Mouse (Mus musculus) hindbrain, embryonic 11.5 days (tissue): ENCODE measurements at regions not wholly inside any gene's neighbourhood (a gene's known extent, or its start where the extent isn't known, plus 50 kb on each side); places are given as distances from the start of the nearest gene placed in this dataset.
"Not testable (repeated sequence)": the region's sequence is repeated elsewhere in the genome, so short reads cannot be mapped to it uniquely, and the experiment has no call there.

Source experiments
- ATAC-seq: fragments of 200-750 bp; cut with Nextera tagmentation; 2 replicates; pipeline ENCODE4 v1.8.0; 2017; ENCODE audit warnings: mild to moderate bottlenecking, moderate TSS enrichment, moderate library complexity; ENCODE audit not compliant: low FRiP score
- DNase-seq: peaks from one replicate; pipeline ENCODE4 v3.0.0-alpha.2; 2015; ENCODE audit warnings: low spot score
- H3K27ac ChIP-seq: fragments of 300-500 bp; sonication (generic); 2 replicates; pipeline ENCODE4 v1.5.1; 2014; ENCODE audit warnings: mild to moderate bottlenecking, low read depth, low read length
- H3K27me3 ChIP-seq: fragments of 300-500 bp; sonication (generic); 2 replicates; pipeline ENCODE4 v1.6.1; 2014; ENCODE audit warnings: mild to moderate bottlenecking, low read length, moderate library complexity, mixed read lengths; ENCODE audit not compliant: control insufficient read depth, insufficient read depth
- H3K36me3 ChIP-seq: fragments of 300-500 bp; sonication (generic); 2 replicates; pipeline ENCODE4 v1.6.1; 2014; ENCODE audit warnings: mild to moderate bottlenecking, low read length, moderate library complexity, mixed read lengths; ENCODE audit not compliant: control insufficient read depth, insufficient read depth
- H3K4me1 ChIP-seq: fragments of 300-500 bp; sonication (generic); replicated peaks from 2 replicates; pipeline ENCODE4 v1.6.1; 2014; ENCODE audit warnings: low read length, mixed read lengths; ENCODE audit not compliant: control insufficient read depth, insufficient read depth
- H3K4me2 ChIP-seq: fragments of 300-500 bp; sonication (generic); replicated peaks from 2 replicates; pipeline ENCODE4 v1.6.1; 2014; ENCODE audit warnings: mild to moderate bottlenecking, low read depth, low read length
- H3K4me3 ChIP-seq: fragments of 300-500 bp; sonication (generic); 2 replicates; pipeline ENCODE4 v1.5.1; 2014; ENCODE audit warnings: low read depth, low read length
- H3K9ac ChIP-seq: fragments of 300-500 bp; sonication (generic); 2 replicates; pipeline ENCODE4 v1.6.1; 2014; ENCODE audit warnings: low read depth, low read length
- H3K9me3 ChIP-seq: fragments of 300-500 bp; sonication (generic); 2 replicates; pipeline ENCODE4 v1.6.1; 2016; ENCODE audit warnings: low read length; ENCODE audit not compliant: control insufficient read depth
- WGBS: fragments of 180-500 bp; shearing (Covaris S2); extraction: QIAGEN DNeasy Blood & Tissue Kit; methylation state at CpG from one replicate; pipeline ENCODE4 v1.1.7; 2014; 5-methylcytosine and 5-hydroxymethylcytosine counted together

DNA sequence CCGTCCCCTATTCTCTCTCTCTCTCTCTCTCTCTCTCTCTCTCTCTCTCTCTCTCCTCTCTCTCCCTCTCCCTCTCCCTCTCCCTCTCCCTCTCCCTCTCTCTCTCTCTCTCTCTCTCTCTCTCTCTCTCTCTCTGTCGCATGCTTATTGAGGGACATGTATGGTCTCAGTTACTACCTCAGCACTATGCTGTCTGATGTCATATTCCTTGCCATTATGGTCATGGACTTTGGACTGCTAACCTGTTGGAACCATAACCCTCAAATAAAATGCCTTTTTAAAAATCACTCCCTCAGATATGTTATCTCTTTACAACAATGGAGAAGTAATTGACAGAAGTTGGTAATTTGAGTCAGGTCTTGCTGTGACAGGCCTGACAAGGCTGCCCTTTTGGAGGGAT, 544.8 kb downstream of the Hace1 start:
- 96% methylated on average over 2 of the region's 2 CpGs for WGBS
- not testable (repeated sequence) for DNase-seq, H3K36me3 ChIP-seq, H3K27me3 ChIP-seq, H3K4me3 ChIP-seq, H3K4me2 ChIP-seq, H3K27ac ChIP-seq, ATAC-seq, H3K4me1 ChIP-seq, H3K9me3 ChIP-seq, H3K9ac ChIP-seq

DNA sequence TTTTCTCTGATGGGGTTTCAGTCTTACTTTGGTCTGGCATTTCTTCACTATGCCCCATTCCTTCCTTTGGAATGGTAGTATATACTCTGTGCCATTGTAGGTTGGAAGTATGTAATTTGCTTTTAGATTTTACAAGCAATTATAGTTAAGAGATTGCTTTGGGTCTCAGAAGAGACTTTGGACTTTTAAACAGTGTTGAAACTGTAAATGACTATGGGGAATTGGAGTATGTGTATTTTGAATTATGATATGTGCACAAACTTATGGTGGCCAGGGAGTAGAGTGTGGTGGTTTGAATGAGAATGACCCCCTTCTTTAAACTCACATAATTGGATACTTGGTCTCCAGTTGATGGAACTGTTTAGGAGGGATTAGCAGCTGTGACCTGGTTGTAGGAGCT, 546.2 kb downstream of the Hace1 start:
- no peaks in the 10 kb centered on the region for H3K27me3 ChIP-seq
- H3K9ac ChIP-seq: no peak overlapping the region
- DNase-seq: no peak
- no peak overlapping the region for H3K4me2 ChIP-seq
- H3K27ac ChIP-seq: no peak overlapping the region
- H3K4me3 ChIP-seq: no peak overlapping the region
- H3K9me3 ChIP-seq: no peaks in the 10 kb centered on the region
- no peak for ATAC-seq
- no peaks in the 10 kb centered on the region for H3K36me3 ChIP-seq
- H3K4me1 ChIP-seq: no peaks in the 10 kb centered on the region

DNA sequence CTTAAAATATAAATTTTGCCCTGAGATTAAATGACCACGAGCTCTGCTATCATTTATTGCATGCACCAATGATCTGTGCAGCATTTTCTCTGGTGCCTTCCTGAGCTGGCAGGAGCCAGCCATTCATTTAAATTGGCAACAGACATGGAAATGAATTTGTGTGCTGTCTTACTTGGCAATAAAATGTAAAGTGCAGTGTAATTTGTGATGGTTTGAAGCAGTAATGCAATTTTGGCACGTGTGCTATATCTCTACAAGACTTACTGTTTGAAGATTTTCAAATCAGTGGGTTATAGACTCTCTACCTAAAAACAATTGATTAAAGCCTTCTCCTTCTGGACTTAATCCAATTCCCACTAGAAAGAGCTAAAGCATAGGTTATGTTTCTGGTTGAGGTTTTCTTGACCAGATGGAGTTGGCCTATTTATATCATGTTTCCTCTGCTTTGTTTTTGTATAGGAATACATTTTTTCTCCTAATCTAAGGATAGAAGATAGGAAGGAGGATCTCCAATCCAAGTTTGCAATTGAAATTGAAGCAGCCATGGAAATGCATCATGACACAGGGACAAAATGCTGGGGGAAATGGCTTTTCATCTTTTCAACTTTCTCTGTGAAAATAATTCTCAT, 557.6 kb downstream of the Hace1 start:
- 78% methylated on average over 2 of the region's 2 CpGs for WGBS
- Histone ChIP-seq H3K27me3 (no peaks in the 10 kb centered on the region), H3K4me1 (no peaks in the 10 kb centered on the region), H3K4me3 (no peak overlapping the region), H3K4me2 (no peak overlapping the region), H3K36me3 (no peaks in the 10 kb centered on the region), H3K9ac (no peak overlapping the region), H3K9me3 (no peaks in the 10 kb centered on the region), H3K27ac (no peak overlapping the region)
- no peak for DNase-seq
- no peak for ATAC-seq

DNA sequence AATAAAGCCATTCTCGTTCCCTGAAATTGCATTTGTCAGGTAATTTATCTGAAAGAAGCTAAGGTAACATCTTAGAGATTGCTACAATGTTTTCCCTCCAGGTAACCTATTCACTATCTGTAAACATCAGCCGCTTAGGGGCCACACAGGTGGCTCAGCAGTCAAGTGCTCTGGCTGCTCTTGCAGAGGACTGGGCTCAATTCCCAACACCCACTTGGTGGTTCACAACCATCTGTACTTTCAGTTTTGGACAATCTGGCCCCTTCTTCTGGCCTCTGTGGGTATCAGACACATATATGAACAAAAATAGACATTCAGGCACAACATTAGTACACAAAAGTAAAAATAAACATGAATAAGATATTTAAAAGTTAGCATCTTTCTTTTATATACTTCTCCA, 596.4 kb downstream of the Hace1 start:
- Histone ChIP-seq H3K4me3 (no peak overlapping the region), H3K4me1 (no peaks in the 10 kb centered on the region), H3K27me3 (no peaks in the 10 kb centered on the region), H3K9ac (no peak overlapping the region), H3K4me2 (no peak overlapping the region), H3K9me3 (no peaks in the 10 kb centered on the region), H3K36me3 (no peaks in the 10 kb centered on the region), H3K27ac (no peak overlapping the region)
- DNase-seq: no peak
- ATAC-seq: no peak
- WGBS: 88% methylated on average over 2 of the region's 2 CpGs

DNA sequence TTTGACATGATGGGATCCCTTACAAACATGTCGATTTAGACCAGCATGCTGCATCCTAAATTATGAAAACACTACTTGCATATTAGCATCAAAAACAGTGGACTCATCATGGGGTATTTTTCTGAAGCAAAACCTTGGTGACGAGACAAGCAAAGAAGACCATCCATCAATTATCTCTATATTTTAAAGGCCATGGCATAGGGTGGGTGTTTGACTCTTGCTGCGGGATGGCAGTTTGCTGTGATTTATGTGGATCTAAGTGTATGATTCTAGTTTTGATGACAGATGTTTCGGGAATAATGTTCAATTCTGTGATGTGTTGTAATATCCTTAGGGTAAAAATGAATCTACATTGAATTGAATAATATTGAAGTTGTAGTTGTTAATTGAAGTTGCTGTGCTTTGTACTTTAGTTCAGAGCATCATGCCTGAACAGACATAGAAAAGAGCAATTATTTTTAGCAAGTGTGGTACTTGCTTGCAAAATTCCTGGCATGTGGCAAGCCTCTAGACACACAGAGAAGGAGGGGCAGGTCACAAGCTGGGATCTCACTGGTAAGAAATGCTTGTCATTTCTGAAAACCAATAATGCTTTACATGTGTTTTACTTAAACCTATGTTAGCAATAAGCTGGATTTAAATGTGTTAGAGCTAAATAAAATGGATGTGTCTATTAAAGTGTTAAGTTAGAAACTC, 608.3 kb downstream of the Hace1 start:
- H3K27ac ChIP-seq: no peak overlapping the region
- no peak overlapping the region for H3K4me2 ChIP-seq
- no peak for DNase-seq
- H3K36me3 ChIP-seq: no peaks in the 10 kb centered on the region
- no peak overlapping the region for H3K9ac ChIP-seq
- H3K27me3 ChIP-seq: no peaks in the 10 kb centered on the region
- H3K4me3 ChIP-seq: no peak overlapping the region
- no peaks in the 10 kb centered on the region for H3K9me3 ChIP-seq
- H3K4me1 ChIP-seq: no peaks in the 10 kb centered on the region
- ATAC-seq: no peak
- 85% methylated on average over 4 of the region's 4 CpGs for WGBS

DNA sequence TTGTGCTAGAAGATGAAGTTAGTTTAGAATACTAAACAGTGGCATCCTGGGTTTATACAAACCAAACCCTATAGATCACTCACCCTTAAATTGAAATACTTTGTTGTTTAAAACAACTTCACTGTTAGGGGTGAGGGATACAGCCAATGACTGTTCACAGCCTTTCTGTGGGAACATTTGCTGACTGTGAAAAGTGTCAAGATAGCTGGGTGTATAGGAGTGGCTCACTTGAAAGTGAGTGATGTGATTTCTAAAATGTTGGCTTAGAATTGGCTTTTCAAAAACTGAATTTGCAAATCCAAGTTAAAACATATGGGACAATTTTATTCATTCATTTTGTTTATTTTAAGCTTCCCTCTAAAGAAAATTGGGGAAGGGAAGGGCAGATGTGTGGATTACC, 616.5 kb downstream of the Hace1 start:
- Histone ChIP-seq H3K4me1 (no peaks in the 10 kb centered on the region), H3K36me3 (no peaks in the 10 kb centered on the region), H3K9me3 (no peaks in the 10 kb centered on the region), H3K27ac (no peak overlapping the region), H3K4me3 (no peak overlapping the region), H3K9ac (no peak overlapping the region), H3K4me2 (no peak overlapping the region), H3K27me3 (no peaks in the 10 kb centered on the region)
- ATAC-seq: no peak
- no peak for DNase-seq

DNA sequence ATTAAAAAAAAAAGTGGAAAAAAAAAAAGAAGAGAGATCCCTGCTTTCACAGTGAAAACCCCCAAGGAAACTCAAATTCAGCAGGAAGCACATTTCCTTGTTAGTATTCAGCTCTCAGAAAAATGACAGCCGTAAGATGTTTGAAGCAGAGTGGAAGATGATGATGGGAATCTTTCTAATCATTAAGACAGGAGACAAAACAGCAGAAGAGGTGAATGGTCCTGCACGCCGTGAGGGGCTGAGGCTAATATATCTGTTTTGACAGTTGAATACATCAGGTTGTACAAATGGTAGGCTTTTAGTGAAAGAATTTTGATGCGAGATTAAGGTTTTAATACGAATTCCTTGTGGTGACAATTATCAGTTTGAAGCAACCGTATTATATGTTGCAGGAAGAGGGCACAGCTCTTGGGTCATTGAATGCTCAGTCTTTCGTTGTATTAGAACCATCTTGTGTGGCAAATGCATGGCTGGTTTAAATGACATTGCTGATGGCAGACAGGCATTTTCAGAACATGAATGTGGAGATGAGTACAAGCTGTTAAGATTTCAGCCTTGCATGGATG, 649.3 kb downstream of the Hace1 start:
- Histone ChIP-seq H3K9ac (no peak overlapping the region), H3K4me1 (no peaks in the 10 kb centered on the region), H3K9me3 (no peaks in the 10 kb centered on the region), H3K36me3 (no peaks in the 10 kb centered on the region), H3K4me3 (no peak overlapping the region), H3K27me3 (no peaks in the 10 kb centered on the region), H3K27ac (no peak overlapping the region), H3K4me2 (no peak overlapping the region)
- DNase-seq: no peak
- ATAC-seq: no peak
- WGBS: 55% methylated on average over 7 of the region's 7 CpGs

DNA sequence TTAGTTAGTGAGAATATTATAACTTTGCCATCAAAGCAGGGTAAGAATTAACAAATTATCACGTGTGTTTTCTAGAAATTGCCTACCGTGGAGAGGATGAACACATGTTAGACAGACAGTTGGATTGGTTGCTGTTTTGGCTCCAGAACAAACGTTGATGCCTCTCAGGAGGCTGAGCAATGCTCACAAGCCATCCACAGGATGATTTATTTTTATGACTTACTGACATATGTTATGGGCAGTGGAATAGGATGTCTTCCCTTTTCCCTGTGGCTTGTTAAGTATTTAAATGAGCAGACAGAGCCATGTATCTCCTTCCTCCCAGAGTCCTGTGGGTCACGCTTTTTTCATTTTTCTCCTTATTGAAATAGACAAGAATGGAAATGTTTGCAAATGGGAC, 652.0 kb downstream of the Hace1 start:
- no peaks in the 10 kb centered on the region for H3K9me3 ChIP-seq
- no peak overlapping the region for H3K27ac ChIP-seq
- no peaks in the 10 kb centered on the region for H3K36me3 ChIP-seq
- no peak for ATAC-seq
- WGBS: 78% methylated on average over 4 of the region's 4 CpGs
- H3K27me3 ChIP-seq: no peaks in the 10 kb centered on the region
- DNase-seq: no peak
- no peak overlapping the region for H3K4me2 ChIP-seq
- no peaks in the 10 kb centered on the region for H3K4me1 ChIP-seq
- H3K9ac ChIP-seq: no peak overlapping the region
- H3K4me3 ChIP-seq: no peak overlapping the region

DNA sequence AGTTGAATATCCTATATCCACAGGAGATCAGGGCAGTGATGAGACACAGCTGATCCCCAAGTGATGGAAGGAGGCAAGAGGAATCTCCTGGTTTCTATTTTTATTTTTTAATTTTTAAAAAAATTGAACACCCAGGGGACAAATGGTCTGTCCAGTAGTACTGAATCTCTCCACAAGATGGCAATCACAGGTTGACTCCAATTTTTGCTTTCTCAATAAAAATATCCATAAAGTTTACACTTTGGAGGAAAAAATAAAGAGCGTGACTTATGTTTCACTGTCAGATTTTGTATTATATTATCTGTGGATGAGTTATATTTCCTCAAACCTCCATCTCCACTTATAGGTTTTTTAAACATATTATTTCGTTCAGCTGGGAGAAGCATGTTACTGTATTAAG, 658.0 kb downstream of the Hace1 start:
- Histone ChIP-seq H3K9me3 (no peaks in the 10 kb centered on the region), H3K27ac (no peak overlapping the region), H3K4me1 (no peaks in the 10 kb centered on the region), H3K4me2 (no peak overlapping the region), H3K27me3 (no peaks in the 10 kb centered on the region), H3K9ac (no peak overlapping the region), H3K36me3 (no peaks in the 10 kb centered on the region), H3K4me3 (no peak overlapping the region)
- WGBS: 69% methylated on average over 2 of the region's 2 CpGs
- DNase-seq (no peak), ATAC-seq (no peak)
